Mouse (Mus musculus) neural tube, embryonic 14.5 days (tissue): ENCODE measurements at regions not wholly inside any gene's neighbourhood (a gene's known extent, or its start where the extent isn't known, plus 50 kb on each side); places are given as distances from the start of the nearest gene placed in this dataset.

Source experiments
- ATAC-seq: fragments of 200-750 bp; cut with Nextera tagmentation; 2 replicates; pipeline ENCODE4 v1.8.0; 2017; ENCODE audit warnings: low read depth, mild to moderate bottlenecking, moderate TSS enrichment, moderate library complexity
- H3K27ac ChIP-seq: fragments of 300-500 bp; sonication (generic); 2 replicates; pipeline ENCODE4 v1.5.1; 2014; ENCODE audit warnings: low read depth, mild to moderate bottlenecking, control low read depth, low read length, moderate library complexity, mixed read lengths
- H3K27me3 ChIP-seq: fragments of 300-500 bp; sonication (generic); 2 replicates; pipeline ENCODE4 v1.6.1; 2014; ENCODE audit warnings: low read length; ENCODE audit not compliant: control insufficient read depth, insufficient read depth
- H3K36me3 ChIP-seq: fragments of 300-500 bp; sonication (generic); 2 replicates; pipeline ENCODE4 v1.6.1; 2014; ENCODE audit warnings: low read length, mixed read lengths; ENCODE audit not compliant: control insufficient read depth, insufficient read depth
- H3K4me1 ChIP-seq: fragments of 300-500 bp; sonication (generic); 2 replicates; pipeline ENCODE4 v1.6.1; 2014; ENCODE audit warnings: low read length; ENCODE audit not compliant: control insufficient read depth, insufficient read depth
- H3K4me2 ChIP-seq: fragments of 300-500 bp; sonication (generic); 2 replicates; pipeline ENCODE4 v1.6.1; 2014; ENCODE audit warnings: mild to moderate bottlenecking, low read depth, low read length, control low read depth
- H3K4me3 ChIP-seq: fragments of 300-500 bp; sonication (generic); 2 replicates; pipeline ENCODE4 v1.5.1; 2014; ENCODE audit warnings: low read depth, low read length, control low read depth, mixed read lengths
- H3K9ac ChIP-seq: fragments of 300-500 bp; sonication (generic); replicated peaks from 2 replicates; pipeline ENCODE4 v1.6.1; 2014; ENCODE audit warnings: low read depth, mild to moderate bottlenecking, control low read depth, low read length, mixed read lengths
- H3K9me3 ChIP-seq: fragments of 300-500 bp; sonication (generic); 2 replicates; pipeline ENCODE4 v1.6.1; 2016; ENCODE audit warnings: low read length; ENCODE audit not compliant: control insufficient read depth
- WGBS: fragments of 180-500 bp; shearing (Covaris S2); extraction: QIAGEN DNeasy Blood & Tissue Kit; methylation state at CpG from one replicate; pipeline ENCODE4 v1.1.7; 2014; 5-methylcytosine and 5-hydroxymethylcytosine counted together

- WGBS: 91% methylated on average over 2 of the region's 2 CpGs
- H3K27me3 ChIP-seq: no peaks in the 10 kb centered on the region
- no peak overlapping the region for H3K4me3 ChIP-seq
- no peak for ATAC-seq
- no peaks in the 10 kb centered on the region for H3K4me1 ChIP-seq
- H3K27ac ChIP-seq: no peak overlapping the region
- no peak overlapping the region for H3K4me2 ChIP-seq
- H3K36me3 ChIP-seq: no peaks in the 10 kb centered on the region
- H3K9me3 ChIP-seq: no peaks in the 10 kb centered on the region
- no peak overlapping the region for H3K9ac ChIP-seq
Observed at GRCm38 (mm10) chr13:82496606-82497005, 713.7 kb downstream of the Cetn3 start.

- peak; percentile 58; the same call in 1 of the 2 replicates for ATAC-seq
- Histone ChIP-seq H3K9me3 (no peaks in the 10 kb centered on the region), H3K9ac (no peak overlapping the region), H3K4me3 (no peak overlapping the region), H3K4me1 (no peaks in the 10 kb centered on the region), H3K4me2 (no peak overlapping the region), H3K27ac (no peak overlapping the region), H3K36me3 (no peaks in the 10 kb centered on the region), H3K27me3 (no peaks in the 10 kb centered on the region)
- WGBS: 67% methylated on average over 2 of the region's 2 CpGs
Observed at GRCm38 (mm10) chr13:82508176-82508575, 725.3 kb downstream of the Cetn3 start.

GRCm38 (mm10) chr13:82509512-82509911 lies 726.6 kb downstream of the Cetn3 start:
- no peak for ATAC-seq
- H3K4me2 ChIP-seq: no peak overlapping the region

More at GRCm38 (mm10) chr13:82509512-82509911, 726.6 kb downstream of the Cetn3 start:
- Histone ChIP-seq H3K9me3 (no peaks in the 10 kb centered on the region), H3K4me1 (no peaks in the 10 kb centered on the region), H3K4me3 (no peak overlapping the region), H3K27ac (no peak overlapping the region), H3K36me3 (no peaks in the 10 kb centered on the region), H3K27me3 (no peaks in the 10 kb centered on the region), H3K9ac (no peak overlapping the region)
- 87% methylated on average over 3 of the region's 3 CpGs for WGBS
